Mouse (Mus musculus) testis, postnatal 14 days (tissue): ENCODE measurements around the gene Med24.
"Not testable (repeated sequence)": the region's sequence is repeated elsewhere in the genome, so short reads cannot be mapped to it uniquely, and the experiment has no call there.

Experiments
- DNase-seq: peaks from one replicate; pipeline ENCODE4 v3.0.0; 2021; ENCODE audit warnings: low spot score

Med24 gene

DNA sequence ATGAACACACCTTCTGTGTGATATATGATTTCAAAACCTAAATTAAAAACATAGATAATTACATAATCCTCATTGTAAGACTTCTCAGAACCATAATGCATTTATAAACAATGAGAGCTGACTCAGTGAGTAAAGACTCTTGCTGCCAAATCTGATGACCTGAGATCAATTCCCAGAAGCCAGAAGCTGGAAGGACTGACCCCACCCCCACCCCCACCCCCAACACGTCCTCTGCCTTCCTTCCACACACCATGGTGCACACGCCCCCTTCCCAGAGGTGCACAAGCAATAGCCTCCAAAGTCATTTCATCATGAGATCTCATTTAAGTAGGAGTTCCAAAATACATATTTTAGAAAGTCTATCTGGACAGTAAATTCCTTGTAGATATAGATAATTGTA, 8.5 kb downstream of the Med24 start:
- DNase-seq, result no peak

- peak; percentile 59 for DNase-seq
Observed at GRCm38 (mm10) chr11:98717904-98718303, 11.3 kb downstream of the Med24 start.

GRCm38 (mm10) chr11:98715946-98716345, 13.3 kb downstream of the Med24 start:
- no peak for DNase-seq

DNA sequence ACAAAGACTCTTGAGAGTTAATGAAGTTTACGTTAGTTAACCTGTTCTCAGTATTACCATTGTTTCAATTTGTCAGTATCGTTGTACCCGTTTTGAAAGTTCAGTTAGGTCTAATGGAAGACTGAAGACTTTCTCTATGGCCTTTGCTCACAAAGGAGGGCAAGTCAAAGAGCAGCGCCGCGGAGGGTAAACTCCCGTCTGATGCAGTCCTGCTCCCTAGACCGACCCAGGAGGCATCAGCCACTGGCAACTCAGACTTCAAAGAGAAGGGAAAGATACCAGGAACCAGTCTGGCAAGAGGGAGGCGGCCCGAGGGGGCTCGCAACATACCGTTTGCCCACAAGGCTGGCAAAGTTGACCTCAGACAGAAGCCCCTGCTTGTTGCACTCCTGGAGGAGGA, 15.5 kb downstream of the Med24 start:
- no peak for DNase-seq

GRCm38 (mm10) chr11:98712009-98712408, 17.2 kb downstream of the Med24 start:
- DNase-seq, result not testable (repeated sequence)

DNA sequence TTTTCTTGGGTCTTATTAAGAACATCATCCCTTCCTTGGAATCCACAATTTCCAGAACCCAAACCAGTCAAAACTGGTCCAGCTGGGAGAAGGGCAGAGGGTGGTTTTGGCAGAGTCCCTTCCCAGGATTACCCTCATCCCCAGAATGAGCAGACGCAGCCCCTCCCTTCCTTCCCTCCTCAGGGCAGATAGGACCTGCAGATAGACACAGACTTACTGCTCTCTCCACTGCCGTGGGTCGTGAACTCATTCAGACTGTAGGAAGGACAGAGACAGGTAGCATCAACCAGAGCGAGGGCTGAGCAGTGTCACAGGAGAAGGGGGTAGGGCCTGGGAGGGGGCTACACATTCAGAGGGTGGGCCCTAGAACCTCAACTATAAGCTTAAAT, 18.2 kb downstream of the Med24 start:
- no peak for DNase-seq

- DNase-seq, result peak; percentile 67
Observed at GRCm38 (mm10) chr11:98710416-98711045, 18.7 kb downstream of the Med24 start.

- DNase-seq, result no peak
Observed at GRCm38 (mm10) chr11:98709001-98709741, 20.1 kb downstream of the Med24 start.

GRCm38 (mm10) chr11:98708282-98708956, 20.8 kb downstream of the Med24 start:
- DNase-seq, result no peak

DNA sequence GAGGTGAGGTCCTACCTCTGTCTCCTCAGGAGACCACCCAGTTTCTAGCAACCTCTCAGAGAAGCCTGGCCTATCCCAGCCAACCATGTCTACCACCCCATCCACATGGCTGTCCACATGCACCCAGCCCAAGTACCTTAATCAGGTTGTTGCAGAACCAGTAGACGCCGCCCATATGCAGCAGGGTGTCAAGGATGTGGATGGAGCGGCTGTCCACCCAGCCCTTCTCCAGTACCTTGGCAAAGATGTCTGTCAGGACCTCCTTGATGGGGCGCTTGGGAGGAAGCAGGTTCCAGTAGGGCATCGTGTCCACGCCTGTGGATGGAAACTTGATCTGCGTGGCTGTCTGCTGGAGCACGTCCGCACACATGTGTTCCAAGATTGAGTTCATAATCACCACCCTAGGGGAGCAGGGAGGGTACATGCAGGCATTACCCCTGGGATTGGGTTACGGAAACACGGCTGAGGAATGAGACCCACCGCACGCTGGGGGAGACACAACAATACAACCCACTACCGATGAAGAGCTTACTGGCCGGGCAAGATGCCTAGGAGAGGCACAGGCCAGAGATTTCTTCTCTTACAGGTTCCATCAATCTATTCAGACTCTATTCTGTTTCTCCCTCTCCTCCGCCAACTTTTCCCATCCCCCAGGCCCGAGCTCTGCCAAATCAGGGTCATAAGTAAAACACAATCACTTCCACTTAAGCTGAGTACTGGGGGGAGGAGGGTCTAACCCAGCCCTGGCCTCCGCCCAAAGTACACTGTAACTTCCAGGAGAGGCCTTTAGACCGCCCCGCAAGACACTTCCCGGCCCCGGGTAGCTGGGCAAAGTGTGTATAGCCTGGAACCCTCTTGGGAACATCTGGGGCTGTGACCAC, 21.6 kb downstream of the Med24 start:
- peak; percentile 63 for DNase-seq

DNA sequence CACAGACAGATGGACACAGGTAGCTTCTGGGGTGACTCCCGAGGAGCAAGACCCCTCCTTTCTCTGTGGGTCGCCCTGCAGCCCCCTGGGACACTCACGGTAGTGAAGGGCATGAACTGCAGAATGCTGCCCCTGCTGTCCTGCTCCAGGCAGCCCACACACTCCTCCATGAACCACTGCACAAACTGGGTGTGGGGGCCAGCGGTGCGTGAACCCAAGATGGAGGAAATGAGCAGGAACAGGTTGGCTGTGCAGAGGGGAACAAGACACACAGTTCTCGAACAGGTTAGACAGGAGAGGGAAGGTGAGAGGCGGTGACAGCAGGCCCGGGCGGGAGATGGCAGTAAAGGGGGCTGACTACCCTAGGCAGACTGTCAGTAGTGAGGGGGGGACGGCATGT, 24.2 kb downstream of the Med24 start:
- no peak for DNase-seq

DNA sequence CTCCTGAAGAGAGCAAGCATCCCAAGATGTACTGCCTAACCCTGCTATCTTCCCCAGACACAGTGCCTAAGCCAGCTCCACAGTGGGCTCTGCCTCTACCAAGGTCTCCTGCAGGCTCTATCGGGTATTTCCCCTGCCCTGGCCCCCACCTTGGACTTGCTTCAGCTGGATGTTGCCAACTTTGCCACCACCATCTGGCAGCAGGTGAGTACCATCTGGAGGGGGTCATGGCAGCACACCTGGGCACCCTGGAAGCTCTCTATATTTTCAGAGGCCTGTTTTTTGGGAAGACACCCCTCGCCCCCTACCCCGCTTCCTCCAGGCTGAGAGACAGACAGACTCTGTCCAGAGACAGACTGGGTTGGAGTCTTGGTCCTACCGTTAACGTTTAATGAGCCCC, 26.9 kb downstream of the Med24 start:
- DNase-seq, result no peak

GRCm38 (mm10) chr11:98701213-98701670, 28.0 kb downstream of the Med24 start, which contains the start of gene Csf3:
Csf3 (plus strand) TSS chr11:98701263.
- no peak for DNase-seq

GRCm38 (mm10) chr11:98699911-98700310, 29.3 kb downstream of the Med24 start:
- no peak for DNase-seq

GRCm38 (mm10) chr11:98698849-98699640, 30.2 kb downstream of the Med24 start:
- no peak for DNase-seq

DNA sequence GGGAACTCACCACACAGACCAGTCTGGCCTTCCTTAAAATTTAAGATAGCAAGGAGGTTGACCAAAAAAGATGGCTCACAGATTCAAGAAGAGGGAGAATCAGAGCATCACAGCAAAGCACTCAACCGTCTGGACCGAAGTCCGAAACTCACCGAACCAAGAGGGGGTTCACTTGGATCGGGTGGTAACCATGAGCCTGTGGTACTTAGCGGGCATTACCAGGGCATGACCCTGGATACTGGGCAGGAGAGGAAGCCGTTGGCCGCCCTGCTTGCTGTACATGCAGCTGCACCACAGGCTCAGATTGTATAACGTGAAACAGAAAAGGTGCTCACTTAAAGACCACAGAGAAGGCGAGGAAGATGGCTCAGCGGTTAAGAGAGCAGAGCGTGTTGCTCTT, 32.0 kb downstream of the Med24 start:
- DNase-seq, result no peak

- no peak for DNase-seq
Observed at GRCm38 (mm10) chr11:98696454-98697216, 32.6 kb downstream of the Med24 start.

GRCm38 (mm10) chr11:98695408-98695807, 33.8 kb downstream of the Med24 start:
- no peak for DNase-seq

GRCm38 (mm10) chr11:98694301-98694700, 34.9 kb downstream of the Med24 start:
- DNase-seq, result no peak

- no peak for DNase-seq
Observed at GRCm38 (mm10) chr11:98693746-98694145, 35.5 kb downstream of the Med24 start.
